Mouse (Mus musculus) ES-E14 (cell line): ENCODE results near the gene Ank3.

Experiments used
- HCFC1 ChIP-seq: IDR thresholded peaks from 2 replicates; pipeline ENCODE4 v1.6.1; 2012; ENCODE audit warnings: low read length, inconsistent platforms, borderline replicate concordance; ENCODE audit not compliant: insufficient read depth
- MAFK ChIP-seq: IDR thresholded peaks from 2 replicates; pipeline ENCODE4 v1.6.1; 2014; ENCODE audit warnings: mild to moderate bottlenecking, low read depth, low read length, inconsistent platforms; ENCODE audit not compliant: insufficient read depth
- ZC3H11A ChIP-seq: IDR thresholded peaks from 2 replicates; pipeline ENCODE4 v1.6.1; 2012; ENCODE audit warnings: low read depth, mild to moderate bottlenecking, inconsistent platforms, low read length, borderline replicate concordance

DNA sequence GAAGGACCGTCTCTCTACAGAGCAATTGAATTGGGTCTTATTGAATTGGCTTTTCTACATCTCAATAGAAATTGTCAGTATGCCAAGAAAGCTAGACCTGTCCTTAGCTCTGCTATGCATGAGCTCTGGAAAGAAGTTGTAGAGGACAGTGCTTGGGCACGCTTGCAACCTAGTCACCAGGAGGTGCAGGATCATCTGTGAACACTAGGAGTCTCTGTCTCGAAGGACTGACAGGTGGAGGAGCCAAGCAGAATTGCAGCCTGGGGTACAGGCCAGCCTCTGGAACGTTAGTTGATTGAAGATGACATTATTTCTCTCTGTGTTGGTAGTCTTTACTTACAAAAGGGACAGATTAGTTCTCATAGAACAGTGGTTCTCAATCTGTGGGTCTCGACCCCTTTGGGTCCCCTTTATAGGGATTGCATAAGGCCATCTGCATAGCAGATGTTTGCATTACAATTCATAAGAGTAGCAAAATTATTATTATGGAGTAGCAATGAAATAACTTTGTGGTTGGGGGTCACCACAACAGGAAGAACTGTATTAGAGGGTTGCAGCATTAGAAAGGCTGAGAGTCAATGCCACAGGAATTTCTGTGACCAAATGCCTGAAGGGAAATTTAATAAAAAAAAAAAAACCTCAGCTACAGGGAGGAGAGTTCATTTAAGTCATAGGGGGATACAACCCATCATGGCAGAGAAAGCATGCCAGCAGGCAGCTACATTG lies 454.0 kb downstream of the Ank3 start:
- TF ChIP-seq ZC3H11A, result no peak
- no peak for TF ChIP-seq MAFK
- no peak for TF ChIP-seq HCFC1
